Mouse (Mus musculus) testis, adult 2 months (tissue): Measurements from ENCODE around the gene Gnai1.

ENCODE experiments used
- CTCF ChIP-seq: fragments of 200-500 bp; IDR thresholded peaks from 2 replicates; pipeline ENCODE4 v1.5.1; 2012; ENCODE audit warnings: low read depth, mild to moderate bottlenecking, inconsistent platforms, low read length, moderate library complexity; ENCODE audit not compliant: control insufficient read depth, insufficient read depth, insufficient replicate concordance
- POLR2A ChIP-seq: fragments of 200-500 bp; IDR thresholded peaks from 2 replicates; pipeline ENCODE4 v1.6.1; 2012; ENCODE audit warnings: low read depth, mild to moderate bottlenecking, inconsistent platforms, low read length, moderate library complexity; ENCODE audit not compliant: control insufficient read depth

DNA sequence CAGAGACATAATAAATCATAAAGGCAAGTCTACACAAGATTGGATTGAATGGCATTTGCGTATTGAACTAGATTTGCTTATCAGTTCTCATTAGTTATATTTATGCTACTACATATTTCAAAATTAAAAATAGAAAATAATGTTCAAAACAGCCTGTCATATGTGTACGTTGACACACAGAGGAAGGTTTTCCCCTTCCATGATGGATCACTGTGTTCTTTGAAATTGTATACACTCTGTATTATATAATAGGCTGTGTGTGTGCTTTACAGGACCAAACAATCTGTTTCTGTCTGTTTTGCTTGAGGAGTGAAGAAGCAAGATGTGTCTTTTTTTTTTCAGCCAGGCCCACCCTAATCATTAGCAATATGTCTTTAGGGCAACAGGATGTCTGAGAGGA lies 141.9 kb downstream of the Gnai1 start:
- no peak for TF ChIP-seq CTCF
- no peak for TF ChIP-seq POLR2A
